Mouse (Mus musculus): ENCODE data around the gene Mapk3.

The Mapk3 gene

DNA sequence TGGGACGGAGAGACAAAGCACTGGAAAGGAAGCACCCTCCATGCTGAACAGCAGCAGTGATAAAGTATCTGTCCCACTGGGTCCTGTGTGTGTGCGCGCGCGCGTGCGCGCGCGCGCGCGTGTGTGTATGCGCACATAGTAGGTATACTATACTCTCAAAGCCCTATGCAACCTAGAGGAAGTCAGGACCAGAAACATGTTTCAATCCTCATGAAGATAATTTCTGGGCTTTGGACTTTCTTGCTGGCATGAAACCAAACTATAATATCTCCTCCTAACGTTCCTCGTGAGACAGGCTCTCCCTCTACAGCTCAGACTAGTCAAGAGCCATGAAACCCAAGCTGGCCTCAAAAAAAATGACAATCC lies 41.6 kb downstream of the Mapk3 start:
- ChIA-PET POLR2A (interaction anchor here in 2 of 4 experiments (1.4 to 5.8 kb wide), 8 partner anchors 7 to 97 kb away, joined by 4 to 93 read pairs (median 17); partner anchors contain the start of genes Tbx6 (in 2 of the 2) and 4930451I11Rik (in 1 of the 2)), CTCF (interaction anchor here in 2 of 4 experiments (1.0 to 2.6 kb wide), 2 partner anchors 21 kb away, joined by 3 to 17 read pairs; no protein-coding TSS in a partner anchor)

DNA sequence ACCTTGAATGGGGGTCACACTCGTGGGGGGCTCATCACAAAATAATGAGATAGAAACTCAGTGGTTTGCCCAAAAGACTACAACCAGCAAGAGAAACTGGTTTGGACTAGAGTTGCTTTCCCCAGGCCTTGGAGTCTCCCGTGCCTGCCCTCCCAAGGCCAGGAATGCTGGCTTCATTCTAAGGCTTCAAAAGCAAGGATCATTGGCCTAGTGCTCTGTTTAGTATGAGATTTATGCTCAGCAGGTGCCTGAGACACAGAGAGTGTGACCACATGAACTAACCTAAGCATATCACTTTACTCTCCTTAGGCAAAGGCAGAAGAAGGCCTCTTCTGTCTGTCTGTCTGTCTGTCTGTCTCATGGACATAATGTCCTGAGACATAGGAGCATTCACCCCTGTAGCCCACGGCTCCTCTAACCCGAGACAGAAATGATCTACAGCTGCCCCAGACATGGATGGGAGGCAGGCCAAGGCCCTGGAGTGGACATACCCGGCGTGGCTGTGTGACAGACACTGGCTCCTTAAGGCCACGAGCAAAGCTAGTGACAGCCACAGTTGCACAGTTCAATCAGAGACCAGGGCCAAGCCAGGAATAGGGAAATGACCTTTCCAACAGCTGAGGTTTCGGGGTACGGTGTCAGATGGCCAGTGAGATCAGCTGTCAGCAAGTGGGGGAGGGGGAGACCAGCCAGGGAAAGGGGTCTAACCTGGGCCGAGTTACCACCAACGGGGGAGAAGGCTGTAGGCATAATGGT lies 42.9 kb downstream of the Mapk3 start:
- CTCF ChIA-PET = interaction anchor here in 1 of 4 experiments (1.4 kb wide), 1 partner anchor 47 kb away, joined by 3 read pairs; no protein-coding TSS in a partner anchor
- POLR2A ChIA-PET = no interaction called here

DNA sequence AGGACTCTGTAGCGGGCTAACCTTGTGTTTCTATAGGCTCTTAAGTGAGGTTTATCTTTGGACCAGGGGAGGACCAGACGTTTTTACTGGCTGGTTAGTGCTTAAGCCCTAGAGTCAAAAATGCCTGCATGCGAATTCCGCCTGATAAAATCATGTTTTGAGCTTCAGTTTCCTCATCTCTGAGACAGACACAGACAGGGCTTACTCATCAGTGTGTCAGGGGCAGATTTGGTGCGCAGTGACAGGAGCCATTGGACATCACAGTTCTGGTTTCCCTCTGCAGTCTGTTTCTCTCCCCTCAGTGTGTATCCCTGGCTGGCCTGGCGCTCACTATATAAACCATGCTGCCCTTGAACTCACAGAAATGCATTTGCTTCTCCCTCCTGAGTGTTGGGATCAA lies 43.8 kb downstream of the Mapk3 start:
- CTCF ChIA-PET = interaction anchor here in 1 of 4 experiments (1.0 to 1.4 kb wide), 2 partner anchors 23 to 48 kb away, joined by 3 read pairs; no protein-coding TSS in a partner anchor
- POLR2A ChIA-PET = interaction anchor here in 2 of 4 experiments (0.6 to 1.4 kb wide), 3 partner anchors 10 to 22 kb away, joined by 3 read pairs; partner anchors contain the start of gene Tbx6 (in 1 of the 2)

DNA sequence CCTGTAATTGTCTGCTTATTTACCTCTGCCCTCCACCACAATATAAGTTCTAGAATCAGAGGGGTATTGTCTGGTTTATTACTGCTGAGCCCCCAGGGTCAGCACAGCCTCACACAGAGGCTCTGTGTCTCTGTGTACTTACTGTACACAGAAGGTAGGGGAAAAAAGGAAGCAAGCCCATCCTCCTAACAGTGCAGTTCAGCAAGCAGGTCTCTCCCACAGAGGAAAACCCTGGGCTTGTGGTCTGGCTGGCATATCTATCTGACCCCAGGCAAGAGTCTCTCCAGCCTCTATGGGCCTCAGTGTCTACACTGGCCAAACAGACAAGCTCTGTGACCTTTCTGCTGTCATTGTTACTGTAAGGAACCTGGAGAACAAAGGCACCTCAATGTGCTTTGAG lies 44.4 kb downstream of the Mapk3 start:
- CTCF ChIA-PET = interaction anchor here in 1 of 4 experiments (1.0 to 1.4 kb wide), 2 partner anchors 24 to 49 kb away, joined by 3 read pairs; no protein-coding TSS in a partner anchor
- POLR2A ChIA-PET = interaction anchor here in 2 of 4 experiments (0.6 to 1.4 kb wide), 3 partner anchors 11 to 22 kb away, joined by 3 read pairs; partner anchors contain the start of gene Tbx6 (in 1 of the 2)

DNA sequence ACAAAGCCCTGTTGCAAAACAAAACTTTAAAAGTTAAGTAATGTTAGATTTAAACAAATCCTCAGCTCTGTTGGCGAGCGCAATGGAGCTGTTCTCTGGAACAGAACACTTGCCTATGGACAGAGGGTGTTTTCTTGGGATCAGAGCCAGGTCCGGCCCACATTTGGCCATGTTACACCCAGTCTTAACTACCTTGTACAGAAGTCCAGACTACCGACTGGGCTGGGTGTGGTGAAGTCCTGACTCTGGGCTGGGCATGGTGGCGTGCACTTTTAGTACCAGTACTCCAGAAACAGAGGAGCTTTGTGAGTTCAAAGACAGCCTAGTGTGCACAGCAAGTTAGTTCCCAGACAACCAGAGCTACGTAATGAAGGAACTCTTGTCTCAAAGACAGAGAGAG lies 47.6 kb downstream of the Mapk3 start:
- POLR2A ChIA-PET = interaction anchor here in 2 of 4 experiments (0.7 to 2.9 kb wide), 4 partner anchors 8 to 22 kb away, joined by 3 to 35 read pairs (median 5); partner anchors contain the start of gene Fam57b (in 1 of the 2)
- CTCF ChIA-PET = interaction anchor here in 2 of 4 experiments (0.6 to 1.1 kb wide), 3 partner anchors 7 to 207 kb away, joined by 3 to 5 read pairs (median 4); partner anchors contain the start of gene Mvp (in 1 of the 2)

DNA sequence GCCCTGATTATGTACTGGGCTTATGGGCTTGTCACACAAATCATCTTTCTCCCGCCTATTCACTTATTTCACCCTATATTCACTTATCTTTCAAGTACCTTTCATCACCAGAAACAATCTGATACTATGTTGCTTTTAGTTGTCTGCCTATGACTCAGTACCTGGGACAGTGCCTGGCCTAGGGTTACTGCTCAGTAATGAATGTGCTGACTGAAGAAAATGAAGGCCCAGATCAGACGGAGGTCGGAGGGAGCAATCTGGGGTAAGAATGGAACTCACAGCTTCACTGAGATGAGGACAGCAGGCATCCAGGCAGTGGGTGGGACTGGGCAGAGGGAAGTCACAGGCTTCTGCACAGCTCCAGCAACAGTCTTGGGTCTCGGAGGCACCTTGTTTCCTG lies 48.0 kb downstream of the Mapk3 start:
- ChIA-PET POLR2A (interaction anchor here in 3 of 4 experiments (0.7 to 2.9 kb wide), 6 partner anchors 8 to 297 kb away, joined by 3 to 35 read pairs (median 5); partner anchors contain the start of gene Fam57b (in 2 of the 3)), CTCF (interaction anchor here in 1 of 4 experiments (1.1 kb wide), 1 partner anchor 8 kb away, joined by 5 read pairs; no protein-coding TSS in a partner anchor)

DNA sequence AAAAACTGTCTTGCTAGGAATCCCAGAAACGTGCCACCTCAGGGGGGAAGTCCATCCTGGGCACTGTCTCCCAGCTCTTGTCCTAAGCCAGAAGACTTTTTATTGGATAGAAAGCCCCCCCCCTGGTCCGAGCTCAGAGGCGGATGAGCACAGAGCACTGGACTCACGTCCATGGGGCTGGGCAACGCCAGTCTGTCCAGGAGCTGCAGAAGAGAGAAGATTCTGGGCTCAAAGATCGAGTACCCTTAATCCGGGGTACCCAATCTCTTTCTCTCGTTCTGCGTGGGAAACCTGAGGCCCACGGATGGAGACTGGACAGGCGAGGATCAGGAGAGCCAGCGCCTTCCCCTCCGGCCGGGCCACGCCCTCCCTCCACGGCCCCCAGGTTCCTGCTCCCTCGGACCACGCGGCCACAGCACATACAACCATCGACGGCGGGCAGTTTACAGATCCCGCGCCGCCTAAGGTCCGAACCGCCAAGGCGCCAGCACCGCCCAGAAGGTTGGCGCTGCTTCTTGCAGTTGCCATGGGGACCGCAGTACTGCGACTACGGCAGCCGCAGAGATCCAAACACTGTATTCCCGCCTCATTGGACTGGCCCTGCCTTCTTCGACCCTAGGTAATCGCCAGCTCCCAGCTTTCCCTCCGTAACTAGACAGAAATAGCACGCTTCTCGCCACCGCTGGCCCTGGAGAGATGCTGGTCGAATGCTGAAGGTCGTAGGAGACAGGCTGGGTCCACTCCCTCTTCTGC lies 49.5 kb downstream of the Mapk3 start:
- POLR2A ChIA-PET = interaction anchor here in 3 of 4 experiments (0.5 to 2.9 kb wide), 11 partner anchors 9 to 445 kb away, joined by 3 to 35 read pairs (median 6); partner anchors contain the start of genes Fam57b (in 2 of the 3) and Taok2 (in 1 of the 3)
- CTCF ChIA-PET = interaction anchor here in 3 of 4 experiments (0.5 to 1.8 kb wide), 7 partner anchors 9 to 447 kb away, joined by 3 to 5 read pairs (median 4); partner anchors contain the start of gene Fam57b (in 1 of the 3)

DNA sequence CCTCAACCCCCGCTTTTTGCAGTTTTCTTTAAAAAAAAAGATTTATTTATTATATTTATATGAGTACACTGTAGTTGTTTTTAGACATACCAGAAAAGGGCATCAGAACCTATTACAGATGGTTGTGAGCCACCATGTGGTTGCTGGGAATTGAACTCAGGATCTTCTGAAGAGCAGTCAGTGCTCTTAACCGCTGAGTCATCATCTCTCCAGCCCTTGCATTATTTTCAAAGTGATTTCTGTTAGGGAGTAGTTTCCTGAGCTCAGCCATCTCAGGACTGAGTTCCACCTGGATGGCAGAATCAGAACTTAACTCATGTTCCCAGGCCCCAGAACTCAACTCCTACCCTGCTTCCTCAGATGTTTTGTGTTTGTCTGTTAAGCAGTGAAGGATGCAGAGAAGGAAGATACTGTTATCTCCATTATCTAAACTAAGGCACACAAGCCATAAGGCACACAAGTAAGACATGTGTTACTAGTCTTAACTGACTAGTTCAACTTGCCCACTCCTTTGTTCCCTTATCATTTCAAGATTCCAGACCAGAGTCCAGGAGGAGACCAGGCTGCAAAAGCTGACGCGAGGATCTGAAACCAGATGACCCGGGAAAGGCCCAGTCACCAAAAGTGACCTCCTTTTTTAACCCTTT lies 50.4 kb downstream of the Mapk3 start:
- POLR2A ChIA-PET = interaction anchor here in 3 of 4 experiments (0.6 to 2.9 kb wide), 18 partner anchors 10 to 444 kb away, joined by 3 to 35 read pairs (median 3); partner anchors contain the start of genes Fam57b (in 2 of the 3) and Maz (in 1 of the 3)
- CTCF ChIA-PET = interaction anchor here in 3 of 4 experiments (0.6 to 1.8 kb wide), 6 partner anchors 10 to 301 kb away, joined by 3 to 6 read pairs (median 4); no protein-coding TSS in a partner anchor

Measured in embryonic stem cell, embryonic (primary cell).